Mouse (Mus musculus) thymus, postnatal 4 days (tissue): ENCODE results near the gene Gpx4.

Experiments
- DNase-seq: peaks from one replicate; pipeline ENCODE4 v3.0.0; 2021

The Gpx4 gene

GRCm38 (mm10) chr10:80074813-80075601, 28.0 kb downstream of the Gpx4 start:
- peak; percentile 78 for DNase-seq

DNA sequence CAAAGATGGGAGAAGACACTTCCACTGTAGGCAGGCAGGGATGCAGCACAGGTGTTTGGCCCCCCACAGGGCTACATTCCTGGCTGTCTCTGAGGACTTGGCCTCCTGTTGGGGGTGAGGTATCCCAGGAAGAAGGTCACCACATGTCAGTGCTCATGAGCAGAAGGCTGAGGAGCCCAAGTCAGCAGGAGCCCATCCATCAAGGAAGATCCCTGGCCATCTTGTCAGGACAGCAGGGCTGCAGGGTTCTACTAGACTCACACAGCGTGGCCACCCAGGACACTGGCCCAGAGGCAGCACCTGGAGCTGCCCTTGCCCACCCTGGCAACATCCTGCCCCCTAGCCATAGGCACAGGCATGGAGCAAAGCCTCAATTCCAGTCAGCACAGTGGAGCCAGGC, 29.0 kb downstream of the Gpx4 start:
- DNase-seq, result no peak

GRCm38 (mm10) chr10:80076386-80076785, 29.4 kb downstream of the Gpx4 start:
- DNase-seq, result no peak

- no peak for DNase-seq
These were observed 30.3 kb downstream of the Gpx4 start for GRCm38 (mm10) chr10:80077312-80077711.

DNA sequence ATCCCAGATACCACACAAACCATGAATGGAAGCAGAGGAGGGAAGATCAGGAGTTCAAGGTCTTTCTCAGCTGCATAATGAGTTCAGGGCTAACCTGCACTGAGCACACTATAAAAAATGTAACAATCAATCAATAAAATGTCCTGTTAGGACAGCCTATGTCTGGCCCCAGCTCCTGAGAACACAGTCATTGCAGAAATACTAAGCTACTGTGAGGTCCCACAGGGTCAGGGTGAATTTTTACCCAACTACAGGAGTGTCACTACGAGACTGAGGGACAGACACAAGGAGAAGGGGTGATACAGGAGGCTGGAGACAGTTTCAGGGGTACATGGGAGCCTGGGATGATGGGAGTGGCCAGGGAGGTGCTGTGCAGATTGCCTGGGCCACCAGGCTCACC, 31.4 kb downstream of the Gpx4 start:
- no peak for DNase-seq

- DNase-seq, result no peak
These were observed 33.6 kb downstream of the Gpx4 start for GRCm38 (mm10) chr10:80080396-80081070.

GRCm38 (mm10) chr10:80081075-80081474, 34.1 kb downstream of the Gpx4 start:
- no peak for DNase-seq

GRCm38 (mm10) chr10:80084817-80085487, 38.0 kb downstream of the Gpx4 start:
- DNase-seq, result no peak

DNA sequence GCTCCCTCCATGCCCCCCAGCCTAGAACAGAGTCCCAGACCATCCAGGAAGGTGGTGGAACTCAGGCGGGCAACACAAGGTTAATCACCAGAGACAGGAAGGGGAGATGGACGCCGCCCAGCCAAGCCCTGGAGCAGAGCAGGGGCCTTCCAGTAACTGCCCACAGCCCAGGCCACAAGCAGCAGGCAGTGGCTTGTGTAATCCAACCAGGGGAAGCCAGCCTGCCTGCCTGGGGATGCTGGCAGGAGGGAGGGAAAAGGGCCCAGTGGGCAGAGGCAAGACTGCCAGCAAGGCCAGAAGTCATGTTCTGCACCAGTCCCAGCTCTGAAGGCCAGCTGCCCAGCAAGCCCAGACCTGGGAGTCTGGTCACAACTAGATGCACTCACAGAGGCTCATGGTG, 39.9 kb downstream of the Gpx4 start:
- no peak for DNase-seq

- DNase-seq, result no peak
These were observed 40.5 kb downstream of the Gpx4 start for GRCm38 (mm10) chr10:80087483-80087882.

GRCm38 (mm10) chr10:80089146-80089545, 42.2 kb downstream of the Gpx4 start:
- DNase-seq, result no peak

- DNase-seq, result no peak
These were observed 44.6 kb downstream of the Gpx4 start for GRCm38 (mm10) chr10:80091527-80091926.

DNA sequence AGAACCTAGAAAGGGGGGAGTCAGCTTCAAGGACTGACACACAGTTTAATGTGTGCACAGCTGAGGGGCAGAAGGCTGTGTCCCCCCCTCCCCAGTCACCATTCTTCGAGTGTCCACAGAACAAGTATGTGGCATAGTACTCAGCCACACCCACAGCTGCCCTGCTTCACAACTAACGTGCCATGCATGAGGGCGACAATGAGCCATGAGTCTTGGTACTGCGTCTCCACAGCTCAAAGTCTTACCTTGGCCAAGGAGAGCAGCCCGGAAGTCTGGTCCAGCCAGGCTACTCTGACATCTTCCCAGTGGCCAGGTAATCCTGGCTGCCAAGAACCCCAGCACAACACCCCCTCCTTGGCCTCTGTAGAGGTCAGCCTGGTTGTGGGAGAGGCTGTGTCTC, 45.7 kb downstream of the Gpx4 start:
- DNase-seq, result no peak

- no peak for DNase-seq
These were observed 47.1 kb downstream of the Gpx4 start for GRCm38 (mm10) chr10:80094085-80094484.

DNA sequence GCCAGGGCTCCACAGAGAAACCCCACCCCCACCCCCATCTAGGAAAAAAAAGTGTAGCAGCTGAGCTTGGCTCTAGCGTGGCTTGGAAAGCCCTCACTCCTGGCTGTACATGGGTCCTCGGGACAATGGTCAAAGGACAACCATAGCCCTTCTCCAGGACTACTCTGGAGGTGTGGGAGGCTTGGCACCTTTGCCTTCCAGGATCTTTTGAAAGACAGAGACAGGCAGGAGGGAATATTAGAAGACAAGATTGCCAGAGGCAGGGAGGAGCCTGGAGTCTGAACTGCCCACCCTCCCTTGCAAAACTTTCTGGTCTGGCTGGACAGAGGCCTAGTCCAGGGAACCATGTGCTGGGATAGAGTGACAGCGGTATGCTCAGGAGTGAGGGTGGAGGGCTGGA, 47.7 kb downstream of the Gpx4 start:
- DNase-seq, result no peak

GRCm38 (mm10) chr10:80095547-80095946, 48.6 kb downstream of the Gpx4 start:
- no peak for DNase-seq

DNA sequence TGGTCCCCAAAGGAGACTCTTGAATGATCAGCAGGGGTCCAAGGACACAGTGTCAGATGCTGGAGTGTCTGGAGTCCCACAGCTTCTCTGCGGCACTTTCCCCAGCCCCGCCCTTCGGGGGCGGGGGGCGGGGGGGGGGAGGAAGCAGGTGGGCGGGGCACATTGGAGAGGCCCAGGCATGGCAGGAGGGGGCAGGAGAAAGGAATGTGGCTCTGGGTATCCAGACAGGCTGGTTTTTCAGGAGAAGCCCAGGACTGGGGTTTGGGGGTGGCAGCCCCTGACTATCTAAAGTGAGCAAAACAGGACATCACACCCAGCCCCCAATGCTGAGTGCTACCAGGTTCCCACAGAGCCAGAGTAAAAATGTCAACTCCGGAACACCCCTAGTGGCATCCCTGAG, 50.3 kb downstream of the Gpx4 start:
- DNase-seq, result no peak

DNA sequence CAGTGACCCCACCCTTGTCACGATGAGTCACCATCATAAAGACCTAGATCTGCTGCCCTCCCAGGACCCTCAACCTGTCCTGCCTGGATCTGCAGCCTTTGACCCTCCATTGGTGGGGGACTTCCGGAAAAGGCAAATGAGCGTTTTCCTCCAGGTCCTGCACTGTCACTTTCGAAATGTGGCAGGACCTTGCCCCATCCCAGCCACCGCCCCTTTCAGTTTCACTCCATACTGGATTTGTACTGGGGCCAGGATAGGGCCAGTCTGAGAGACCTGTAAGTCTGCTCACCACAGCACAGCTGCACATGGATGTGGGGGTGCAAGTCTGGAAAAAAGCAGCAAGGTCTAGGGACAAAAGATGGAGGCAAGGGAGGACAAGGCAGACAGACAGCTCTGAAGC, 51.7 kb downstream of the Gpx4 start:
- DNase-seq, result no peak

DNA sequence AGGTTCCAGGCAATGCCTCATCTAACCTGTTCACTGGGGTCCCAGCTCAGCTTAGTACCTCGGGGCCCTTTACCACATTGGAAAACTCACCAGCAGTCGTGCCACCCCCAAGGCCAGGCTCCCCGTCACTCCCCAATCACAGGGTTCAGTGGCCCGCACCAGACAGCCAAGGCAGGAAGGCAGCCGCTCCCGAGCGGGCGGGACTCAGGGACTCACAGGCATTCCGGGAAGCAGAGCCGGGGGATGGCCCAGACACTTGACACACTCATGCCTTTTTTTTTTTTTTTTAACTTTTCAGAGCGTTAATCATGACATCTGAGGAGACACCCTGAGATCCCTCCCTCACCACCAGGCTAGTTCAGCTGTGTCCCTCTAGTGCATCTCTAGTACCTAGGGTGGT, 54.0 kb downstream of the Gpx4 start:
- DNase-seq, result no peak

- peak; percentile 96 for DNase-seq
These were observed 55.4 kb downstream of the Gpx4 start for GRCm38 (mm10) chr10:80102216-80102915.

- no peak for DNase-seq
These were observed 56.1 kb downstream of the Gpx4 start for GRCm38 (mm10) chr10:80103032-80103431.

- DNase-seq, result no peak
These were observed 57.2 kb downstream of the Gpx4 start for GRCm38 (mm10) chr10:80104181-80104580.

DNA sequence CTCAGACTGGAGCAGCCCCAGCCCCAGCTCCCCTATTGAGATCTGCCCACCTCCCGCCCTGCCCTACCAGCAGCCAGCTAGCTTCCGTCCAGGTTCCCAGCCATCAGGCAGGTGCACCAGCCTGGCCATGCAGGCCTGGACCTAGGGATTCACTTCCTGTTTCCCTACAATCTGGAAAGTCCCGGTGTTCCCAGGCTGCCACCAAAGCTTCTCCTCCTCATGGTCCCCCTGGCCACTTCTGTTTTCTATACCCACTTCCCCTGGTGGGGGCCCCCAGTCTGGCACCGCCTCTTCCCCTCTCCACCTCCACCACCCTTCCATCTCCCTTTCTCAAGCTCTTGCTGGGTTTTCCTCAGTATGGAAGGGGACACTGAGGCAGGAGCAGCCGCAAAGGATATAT, 58.5 kb downstream of the Gpx4 start, which contains the start of gene Sbno2:
Gene Sbno2, minus strand, starts transcription at position 112 of the 400 bp plus-strand sequence.
- DNase-seq, result peak; percentile 30
